Mouse (Mus musculus) limb, embryonic 12.5 days (tissue): ENCODE measurements around the gene Chml. TPM values are rescaled to one million over a fixed set of nuclear protein-coding genes. Genes with fewer than 3 reads are reported as not detected.

Source experiments
- ATAC-seq: fragments of 200-750 bp; cut with Nextera tagmentation; 2 replicates; pipeline ENCODE4 v1.8.0; 2017; ENCODE audit warnings: low read depth, moderate TSS enrichment; ENCODE audit not compliant: insufficient number of reproducible peaks, insufficient read depth, low FRiP score, low TSS enrichment
- H3K27ac ChIP-seq: fragments of 300-500 bp; sonication (generic); 2 replicates; pipeline ENCODE4 v1.5.1; 2016; ENCODE audit warnings: mild to moderate bottlenecking, moderate library complexity
- H3K27me3 ChIP-seq: fragments of 300-500 bp; sonication (generic); 2 replicates; pipeline ENCODE4 v1.6.1; 2016; ENCODE audit warnings: mild to moderate bottlenecking, moderate library complexity
- H3K36me3 ChIP-seq: fragments of 300-500 bp; sonication (generic); 2 replicates; pipeline ENCODE4 v1.6.1; 2016; ENCODE audit warnings: mild to moderate bottlenecking, moderate library complexity
- H3K4me1 ChIP-seq: fragments of 300-500 bp; sonication (generic); replicated peaks from 2 replicates; pipeline ENCODE4 v1.6.1; 2016
- H3K4me2 ChIP-seq: fragments of 300-500 bp; sonication (generic); 2 replicates; pipeline ENCODE4 v1.6.1; 2016; ENCODE audit warnings: mild to moderate bottlenecking, moderate library complexity
- H3K4me3 ChIP-seq: fragments of 300-500 bp; sonication (generic); replicated peaks from 2 replicates; pipeline ENCODE4 v1.5.1; 2016; ENCODE audit warnings: mild to moderate bottlenecking
- H3K9ac ChIP-seq: fragments of 300-500 bp; sonication (generic); replicated peaks from 2 replicates; pipeline ENCODE4 v1.6.1; 2016; ENCODE audit warnings: mild to moderate bottlenecking, moderate library complexity
- H3K9me3 ChIP-seq: fragments of 300-500 bp; sonication (generic); 2 replicates; pipeline ENCODE4 v1.6.1; 2016; ENCODE audit warnings: mild to moderate bottlenecking, moderate library complexity
- WGBS: fragments of 180-500 bp; shearing (Covaris S2); methylation state at CpG from one replicate; pipeline ENCODE4 v1.1.7; 2016; 5-methylcytosine and 5-hydroxymethylcytosine counted together
- polyA plus RNA-seq: library from polyadenylated mRNA; unstranded; fragments of >200 nt; fragmentation: Nextera tagmentation; extraction: Ambion mirVana; gene quantifications from 2 replicates; pipeline ENCODE4 v1.2.1, GENCODE M21; 2016

Chml gene
- polyA plus RNA-seq, 1 experiment from 2014 or later, result 3.9 TPM

DNA sequence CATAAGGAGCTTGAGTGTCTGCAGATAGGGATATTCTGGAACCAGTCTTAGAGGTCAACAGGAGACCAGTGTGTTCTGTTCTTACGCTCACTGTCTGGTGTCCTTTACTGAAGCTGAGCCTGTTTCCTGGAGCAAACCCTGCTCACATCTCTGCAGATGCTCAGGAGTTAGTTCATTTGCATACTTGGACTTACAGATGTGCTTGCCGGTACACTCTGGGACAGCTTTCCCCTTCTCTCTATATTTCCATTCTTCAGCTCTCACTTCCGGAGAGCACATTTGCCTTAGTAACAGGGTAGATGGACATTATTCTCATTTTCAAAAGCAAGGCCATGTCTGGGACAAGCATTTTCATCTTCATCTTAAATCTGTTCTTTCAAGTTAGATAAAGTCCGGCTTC is 44.1 kb downstream of the Chml start:
- no peak for ATAC-seq
- no peak overlapping the region for H3K27ac ChIP-seq
- H3K36me3 ChIP-seq, result no peaks in the 10 kb centered on the region
- no peaks in the 10 kb centered on the region for H3K4me1 ChIP-seq
- no peak overlapping the region for H3K9ac ChIP-seq
- 93% methylated on average over 4 of the region's 4 CpGs for WGBS
- H3K9me3 ChIP-seq, result no peaks in the 10 kb centered on the region
- H3K4me3 ChIP-seq, result no peak overlapping the region
- H3K27me3 ChIP-seq, result no peaks in the 10 kb centered on the region
- no peak overlapping the region for H3K4me2 ChIP-seq

DNA sequence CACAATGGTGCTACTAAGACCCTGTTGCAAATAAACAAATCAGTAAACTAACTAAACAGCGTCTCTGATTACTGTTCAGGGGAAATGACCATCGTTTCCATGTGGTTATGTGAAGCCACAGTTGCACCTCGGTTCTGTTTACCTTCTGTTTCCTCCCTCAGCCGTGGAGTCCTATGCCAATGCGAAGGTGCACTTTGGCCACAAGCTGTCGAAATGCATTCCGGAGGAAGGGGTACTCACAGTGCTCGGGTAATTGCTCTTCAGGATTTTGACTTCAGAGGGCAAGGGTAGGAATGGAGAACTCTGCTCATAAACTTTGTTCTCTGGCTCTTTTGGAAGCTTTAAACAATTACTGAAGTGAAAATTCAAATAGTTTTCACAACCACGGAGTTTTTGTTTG is 45.7 kb downstream of the Chml start:
- 47% methylated on average over 9 of the region's 9 CpGs for WGBS
- H3K36me3 ChIP-seq, result no peaks in the 10 kb centered on the region
- no peaks in the 10 kb centered on the region for H3K27me3 ChIP-seq
- H3K4me2 ChIP-seq, result no peak overlapping the region
- ATAC-seq, result no peak
- H3K9ac ChIP-seq, result no peak overlapping the region
- no peaks in the 10 kb centered on the region for H3K4me1 ChIP-seq
- no peaks in the 10 kb centered on the region for H3K9me3 ChIP-seq
- no peak overlapping the region for H3K27ac ChIP-seq
- no peak overlapping the region for H3K4me3 ChIP-seq

DNA sequence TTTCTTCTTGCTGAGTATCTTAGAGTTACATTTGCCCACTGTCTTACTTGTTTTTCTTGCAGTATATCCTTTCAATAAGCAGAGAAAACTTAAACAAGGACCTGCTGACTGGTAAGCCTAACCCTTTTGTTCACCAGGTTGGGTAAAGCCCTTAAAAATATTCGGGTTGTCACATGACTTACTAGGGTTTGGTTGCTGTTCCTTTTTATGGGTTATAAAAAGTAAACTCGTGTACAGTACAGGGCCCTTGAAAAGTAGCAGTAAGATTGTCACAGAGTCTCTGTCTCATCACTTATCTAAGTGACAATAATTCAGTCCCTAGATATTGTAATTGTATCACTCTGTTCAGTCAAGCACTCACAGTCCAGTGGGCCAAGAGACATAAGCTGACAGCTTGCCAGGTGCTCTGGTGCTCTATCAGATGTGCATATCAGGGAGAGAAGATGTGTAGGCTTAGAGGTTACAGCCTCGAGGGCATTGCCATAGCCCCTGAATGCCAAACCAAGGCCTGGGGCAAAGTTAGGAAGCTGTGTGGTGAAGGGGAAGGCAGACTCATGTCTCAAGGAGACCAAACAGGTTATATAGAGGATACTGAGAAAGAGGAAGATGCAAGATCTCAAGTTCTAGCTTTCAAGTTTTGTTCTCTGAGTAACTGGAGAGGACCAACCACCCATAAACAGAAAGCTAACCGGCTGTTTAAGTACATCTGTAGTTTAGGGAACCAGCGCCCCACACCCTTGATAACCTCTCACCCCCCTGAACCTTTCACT is 49.0 kb downstream of the Chml start:
- ATAC-seq, result no peak
- no peak overlapping the region for H3K9ac ChIP-seq
- no peaks in the 10 kb centered on the region for H3K36me3 ChIP-seq
- no peak overlapping the region for H3K4me2 ChIP-seq
- no peaks in the 10 kb centered on the region for H3K27me3 ChIP-seq
- no peak overlapping the region for H3K4me3 ChIP-seq
- 62% methylated on average over 5 of the region's 5 CpGs for WGBS
- no peak overlapping the region for H3K27ac ChIP-seq
- no peaks in the 10 kb centered on the region for H3K9me3 ChIP-seq
- no peaks in the 10 kb centered on the region for H3K4me1 ChIP-seq

DNA sequence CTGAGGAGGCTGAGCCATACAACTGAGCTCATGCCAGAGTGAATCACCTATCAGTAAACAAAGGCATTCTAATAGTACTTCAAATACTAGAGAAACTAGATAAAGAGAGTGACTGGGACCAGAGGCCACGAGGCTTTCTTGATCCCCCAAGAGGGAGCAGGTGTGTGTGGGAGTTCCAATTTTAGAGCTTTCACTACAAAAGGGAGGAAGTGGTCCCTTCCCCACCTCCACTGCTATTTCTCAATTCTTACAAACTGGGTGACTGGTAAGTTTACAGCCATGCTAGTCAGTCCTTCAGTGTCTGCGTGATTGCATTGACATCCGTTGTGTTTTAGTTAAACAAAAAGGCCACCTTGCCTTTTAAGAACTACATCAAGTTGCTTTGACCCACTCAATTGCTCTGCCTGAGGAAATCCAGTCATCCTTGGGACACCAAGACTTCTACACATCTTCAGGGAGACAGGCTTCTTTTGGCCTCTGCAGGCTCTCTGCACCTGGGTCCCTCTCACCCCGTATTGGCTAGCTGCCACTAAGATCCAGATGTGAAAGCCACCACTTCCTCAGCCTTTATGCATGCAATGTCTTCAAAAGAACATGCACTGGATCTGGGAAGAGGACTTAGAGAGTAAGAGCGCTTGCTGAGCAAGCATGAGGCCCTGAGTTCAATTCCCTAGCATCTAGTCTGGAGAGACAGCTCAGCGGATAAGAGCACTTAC is 52.1 kb downstream of the Chml start:
- H3K9ac ChIP-seq, result no peak overlapping the region
- ATAC-seq, result no peak
- no peaks in the 10 kb centered on the region for H3K4me1 ChIP-seq
- no peaks in the 10 kb centered on the region for H3K36me3 ChIP-seq
- no peaks in the 10 kb centered on the region for H3K9me3 ChIP-seq
- H3K4me3 ChIP-seq, result no peak overlapping the region
- 74% methylated on average over 6 of the region's 6 CpGs for WGBS
- no peak overlapping the region for H3K4me2 ChIP-seq
- no peaks in the 10 kb centered on the region for H3K27me3 ChIP-seq
- H3K27ac ChIP-seq, result no peak overlapping the region

DNA sequence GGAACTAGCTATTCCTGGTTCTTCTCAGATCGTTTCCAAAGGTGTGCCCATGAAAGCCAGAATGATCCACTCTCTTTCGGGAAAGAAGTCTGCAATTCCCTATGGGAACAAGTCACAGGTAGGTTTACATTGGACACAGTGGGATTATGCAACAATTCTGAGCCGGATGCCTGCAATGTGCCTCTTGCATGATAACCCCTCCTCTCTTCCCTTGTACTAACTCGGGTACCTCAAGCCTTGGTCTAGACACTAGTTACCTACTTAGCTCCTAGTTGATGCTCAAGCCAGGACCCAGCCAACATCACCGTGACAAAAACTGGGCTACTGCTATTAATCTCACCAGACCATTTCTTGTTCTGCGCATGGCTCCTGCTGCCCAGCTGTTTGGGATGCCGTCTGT is 53.6 kb downstream of the Chml start:
- H3K27me3 ChIP-seq, result no peaks in the 10 kb centered on the region
- 87% methylated on average over 7 of the region's 7 CpGs for WGBS
- no peaks in the 10 kb centered on the region for H3K4me1 ChIP-seq
- no peak overlapping the region for H3K27ac ChIP-seq
- H3K9me3 ChIP-seq, result no peaks in the 10 kb centered on the region
- no peak overlapping the region for H3K9ac ChIP-seq
- no peak overlapping the region for H3K4me2 ChIP-seq
- no peaks in the 10 kb centered on the region for H3K36me3 ChIP-seq
- no peak for ATAC-seq
- no peak overlapping the region for H3K4me3 ChIP-seq

DNA sequence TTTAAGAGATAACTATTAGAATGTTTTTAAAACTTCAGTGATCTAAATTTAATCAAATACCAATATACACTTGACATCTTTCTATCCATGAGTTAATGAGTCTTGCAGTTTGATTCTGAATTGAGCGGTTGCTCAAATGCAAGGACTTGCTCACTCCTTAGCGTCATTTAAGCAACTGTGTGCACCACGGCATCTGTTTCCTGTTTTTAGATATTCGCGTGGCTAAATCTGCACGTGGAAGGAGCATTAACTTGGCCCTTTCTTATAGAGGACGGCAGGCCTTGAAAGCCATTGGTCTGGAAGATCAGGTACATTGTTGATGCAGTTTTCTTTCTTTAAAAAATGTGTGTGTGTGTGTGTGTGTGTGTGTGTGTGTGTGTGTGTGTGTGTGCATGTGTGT is 55.0 kb downstream of the Chml start:
- Histone ChIP-seq H3K4me2 (no peak overlapping the region), H3K27me3 (no peaks in the 10 kb centered on the region), H3K4me3 (no peak overlapping the region), H3K36me3 (no peaks in the 10 kb centered on the region), H3K4me1 (no peaks in the 10 kb centered on the region), H3K9me3 (no peaks in the 10 kb centered on the region), H3K9ac (no peak overlapping the region), H3K27ac (no peak overlapping the region)
- WGBS, result 60% methylated on average over 7 of the region's 7 CpGs
- ATAC-seq, result no peak

DNA sequence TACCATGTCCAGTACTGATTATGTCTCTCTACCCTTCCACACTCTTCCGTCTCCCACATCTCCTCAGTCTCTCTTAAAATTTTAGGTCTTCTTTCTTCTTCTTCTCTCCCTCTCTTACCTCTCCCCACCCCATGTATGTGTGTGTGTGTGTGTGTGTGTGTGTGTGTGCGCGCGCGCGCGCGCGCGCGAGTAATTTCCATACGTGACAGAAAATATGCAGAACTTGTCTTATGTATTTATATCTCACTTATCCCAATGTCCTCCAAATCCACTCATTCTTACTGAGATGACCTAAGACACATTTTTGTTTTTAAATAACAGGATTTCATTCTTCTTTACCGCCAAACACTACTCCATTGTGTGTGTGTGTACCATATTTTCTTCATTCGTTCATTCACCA is 60.2 kb downstream of the Chml start:
- Histone ChIP-seq H3K9me3 (no peaks in the 10 kb centered on the region), H3K4me3 (no peak overlapping the region), H3K36me3 (no peaks in the 10 kb centered on the region), H3K27me3 (no peaks in the 10 kb centered on the region), H3K4me1 (no peaks in the 10 kb centered on the region), H3K4me2 (no peak overlapping the region), H3K27ac (no peak overlapping the region), H3K9ac (no peak overlapping the region)
- no peak for ATAC-seq
- 96% methylated on average over 14 of the region's 14 CpGs for WGBS

Other genes starting within 250 kb of the Chml start
- 0.22 and 0.50 TPM in 2 replicates for gene Rgs7, start 200.4 kb downstream of the Chml start, polyA plus RNA-seq
- gene Kmo, start 72.5 kb downstream of the Chml start, polyA plus RNA-seq, result 0.22 and 0.26 TPM in 2 replicates
- gene Fh1, start 67.3 kb downstream of the Chml start, polyA plus RNA-seq, result 94.9 and 97.2 TPM in 2 replicates
- gene Opn3, start 125 bp downstream of the Chml start, polyA plus RNA-seq, result 7.4 and 8.2 TPM in 2 replicates
- gene Wdr64, start 5.7 kb upstream of the Chml start, polyA plus RNA-seq, result not detected in 2 replicates
- gene Exo1, start 187.7 kb upstream of the Chml start, polyA plus RNA-seq, result 110 and 112 TPM in 2 replicates
- gene Gm38100, start 227.4 kb upstream of the Chml start, polyA plus RNA-seq, result not detected in 2 replicates